Mouse (Mus musculus): Measurements from ENCODE around the gene D430041D05Rik. TPM values are rescaled to one million over a fixed set of nuclear protein-coding genes. Genes with fewer than 3 reads are reported as not detected.

D430041D05Rik gene
- polyA plus RNA-seq, 1 experiment = 46.7 TPM

- Histone ChIP-seq H3K27ac (ENCODE audit: insufficient read depth, low read length) (no peak overlapping the region), H3K4me3 (ENCODE audit: insufficient read depth, low read length) (no peak overlapping the region), H3K4me1 (ENCODE audit: control insufficient read depth, insufficient read depth, low read length) (0 out of 2 replicates have a peak, but pooled peaks cover 3% of the 10 kb centered on the region)
- no peak for TF ChIP-seq POLR2A (IDR thresholded peaks at IDR 0.05; ENCODE audit: extremely low read depth, insufficient read depth, low read length)
- no peak for TF ChIP-seq CTCF (IDR thresholded peaks at IDR 0.05; ENCODE audit: extremely low read depth, insufficient read depth, low read length)
Observed at GRCm38 (mm10) chr2:104230444-104230843, 180.4 kb downstream of the D430041D05Rik start.

GRCm38 (mm10) chr2:104226057-104226456, 184.8 kb downstream of the D430041D05Rik start:
- TF ChIP-seq CTCF (IDR thresholded peaks at IDR 0.05; ENCODE audit: extremely low read depth, insufficient read depth, low read length) (no peak), POLR2A (IDR thresholded peaks at IDR 0.05; ENCODE audit: extremely low read depth, insufficient read depth, low read length) (0 out of 2 replicates have a peak, but pooled peaks have one; percentile 7)
- Histone ChIP-seq H3K4me3 (ENCODE audit: insufficient read depth, low read length) (no peak overlapping the region), H3K27ac (ENCODE audit: insufficient read depth, low read length) (peak overlapping the region; percentile 27), H3K4me1 (ENCODE audit: control insufficient read depth, insufficient read depth, low read length) (0 out of 2 replicates have a peak, but pooled peaks cover 3% of the 10 kb centered on the region)

GRCm38 (mm10) chr2:104219733-104220391, 191.0 kb downstream of the D430041D05Rik start:
- Histone ChIP-seq H3K4me1 (ENCODE audit: control insufficient read depth, insufficient read depth, low read length) (peaks cover 1% of the 10 kb centered on the region; the same call in 1 of the 2 replicates), H3K4me3 (ENCODE audit: insufficient read depth, low read length) (no peak overlapping the region), H3K27ac (ENCODE audit: insufficient read depth, low read length) (no peak overlapping the region)
- TF ChIP-seq CTCF (IDR thresholded peaks at IDR 0.05; ENCODE audit: extremely low read depth, insufficient read depth, low read length) (no peak), POLR2A (IDR thresholded peaks at IDR 0.05; ENCODE audit: extremely low read depth, insufficient read depth, low read length) (no peak)

GRCm38 (mm10) chr2:104218588-104219065, 192.2 kb downstream of the D430041D05Rik start:
- TF ChIP-seq POLR2A (IDR thresholded peaks at IDR 0.05; ENCODE audit: extremely low read depth, insufficient read depth, low read length) = no peak
- TF ChIP-seq CTCF (IDR thresholded peaks at IDR 0.05; ENCODE audit: extremely low read depth, insufficient read depth, low read length) = no peak
- Histone ChIP-seq H3K4me3 (ENCODE audit: insufficient read depth, low read length) (no peak overlapping the region), H3K4me1 (ENCODE audit: control insufficient read depth, insufficient read depth, low read length) (peaks cover 1% of the 10 kb centered on the region; the same call in 1 of the 2 replicates), H3K27ac (ENCODE audit: insufficient read depth, low read length) (no peak overlapping the region)

GRCm38 (mm10) chr2:104218114-104218513, 192.7 kb downstream of the D430041D05Rik start:
- Histone ChIP-seq H3K4me3 (ENCODE audit: insufficient read depth, low read length) (no peak overlapping the region), H3K27ac (ENCODE audit: insufficient read depth, low read length) (no peak overlapping the region), H3K4me1 (ENCODE audit: control insufficient read depth, insufficient read depth, low read length) (peaks cover 1% of the 10 kb centered on the region; the same call in 1 of the 2 replicates)
- TF ChIP-seq CTCF (IDR thresholded peaks at IDR 0.05; ENCODE audit: extremely low read depth, insufficient read depth, low read length) (no peak), POLR2A (IDR thresholded peaks at IDR 0.05; ENCODE audit: extremely low read depth, insufficient read depth, low read length) (no peak)

- Histone ChIP-seq H3K4me1 (ENCODE audit: control insufficient read depth, insufficient read depth, low read length) (peaks cover 7% of the 10 kb centered on the region), H3K4me3 (ENCODE audit: insufficient read depth, low read length) (no peak overlapping the region), H3K27ac (ENCODE audit: insufficient read depth, low read length) (no peak overlapping the region)
- TF ChIP-seq POLR2A (IDR thresholded peaks at IDR 0.05; ENCODE audit: extremely low read depth, insufficient read depth, low read length) (no peak), CTCF (IDR thresholded peaks at IDR 0.05; ENCODE audit: extremely low read depth, insufficient read depth, low read length) (no peak)
Observed at GRCm38 (mm10) chr2:104209408-104209807, 201.4 kb downstream of the D430041D05Rik start.

- TF ChIP-seq POLR2A (IDR thresholded peaks at IDR 0.05; ENCODE audit: extremely low read depth, insufficient read depth, low read length) (no peak), CTCF (IDR thresholded peaks at IDR 0.05; ENCODE audit: extremely low read depth, insufficient read depth, low read length) (no peak)
- Histone ChIP-seq H3K4me1 (ENCODE audit: control insufficient read depth, insufficient read depth, low read length) (peaks cover 7% of the 10 kb centered on the region), H3K4me3 (ENCODE audit: insufficient read depth, low read length) (no peak overlapping the region), H3K27ac (ENCODE audit: insufficient read depth, low read length) (peak overlapping the region; percentile 13)
Observed at GRCm38 (mm10) chr2:104208415-104208814, 202.4 kb downstream of the D430041D05Rik start.

GRCm38 (mm10) chr2:104207948-104208347, 202.9 kb downstream of the D430041D05Rik start:
- TF ChIP-seq CTCF (IDR thresholded peaks at IDR 0.05; ENCODE audit: extremely low read depth, insufficient read depth, low read length) (no peak), POLR2A (IDR thresholded peaks at IDR 0.05; ENCODE audit: extremely low read depth, insufficient read depth, low read length) (no peak)
- Histone ChIP-seq H3K4me3 (ENCODE audit: insufficient read depth, low read length) (no peak overlapping the region), H3K4me1 (ENCODE audit: control insufficient read depth, insufficient read depth, low read length) (peaks cover 7% of the 10 kb centered on the region), H3K27ac (ENCODE audit: insufficient read depth, low read length) (peak overlapping the region; percentile 13; the same call in 1 of the 2 replicates)

- H3K4me1 ChIP-seq (ENCODE audit: control insufficient read depth, insufficient read depth, low read length) = peaks cover 7% of the 10 kb centered on the region
- no peak overlapping the region for H3K4me3 ChIP-seq (ENCODE audit: insufficient read depth, low read length)
- H3K27ac ChIP-seq (ENCODE audit: insufficient read depth, low read length) = no peak overlapping the region
- TF ChIP-seq POLR2A (IDR thresholded peaks at IDR 0.05; ENCODE audit: extremely low read depth, insufficient read depth, low read length) (no peak), CTCF (IDR thresholded peaks at IDR 0.05; ENCODE audit: extremely low read depth, insufficient read depth, low read length) (no peak)
Observed at GRCm38 (mm10) chr2:104205623-104206022, 205.2 kb downstream of the D430041D05Rik start.

GRCm38 (mm10) chr2:104200211-104200610, 210.6 kb downstream of the D430041D05Rik start:
- H3K4me1 ChIP-seq (ENCODE audit: control insufficient read depth, insufficient read depth, low read length) = no peaks in the 10 kb centered on the region; the same call in 1 of the 2 replicates
- H3K4me3 ChIP-seq (ENCODE audit: insufficient read depth, low read length) = no peak overlapping the region
- no peak for TF ChIP-seq CTCF (IDR thresholded peaks at IDR 0.05; ENCODE audit: extremely low read depth, insufficient read depth, low read length)
- TF ChIP-seq POLR2A (IDR thresholded peaks at IDR 0.05; ENCODE audit: extremely low read depth, insufficient read depth, low read length) = no peak
- no peak overlapping the region for H3K27ac ChIP-seq (ENCODE audit: insufficient read depth, low read length)
